ENCODE assay signal across 24 mouse cellular contexts in the genomic region with DNA sequence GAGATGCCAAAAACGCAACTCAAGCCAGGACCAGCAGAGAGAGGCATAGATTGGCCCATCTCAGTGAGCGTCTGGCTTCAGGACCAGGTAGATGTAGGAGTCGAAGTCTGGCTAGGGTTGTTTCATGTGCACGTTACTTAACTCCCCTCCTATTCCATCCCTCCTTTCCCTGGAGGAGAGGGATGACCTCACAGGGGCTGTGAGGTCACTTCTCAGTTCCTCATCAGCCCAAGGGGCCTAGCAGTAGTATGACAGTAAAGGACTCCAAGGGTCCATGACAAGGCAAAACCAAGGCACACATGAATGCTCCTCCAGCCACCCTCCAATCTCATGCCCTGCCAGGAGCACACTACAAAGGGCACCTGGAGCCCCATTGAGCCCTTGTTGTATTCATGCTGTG. TPM values are rescaled to one million over a fixed set of nuclear protein-coding genes. Genes with fewer than 3 reads are reported as not detected.
A peak's percentile ranks its signal among the peaks of the same experiment; 100 is the strongest.
DNase-seq lines count a peak whose midpoint lies in the region; ATAC-seq and TF ChIP-seq lines count a peak whose summit lies in the region.
"Had no signal": no experiment of that assay in that cellular context is flagged by ENCODE, and none has a peak within 500 bp of the region (broad histone marks: within the 10 kb centered on the region; RNA-seq: fewer than 3 reads in every experiment).

No protein-coding gene starts in this region.

- H3K36me3 ChIP-seq in hindbrain, embryonic 10.5 days, result no peaks in the 10 kb centered on the region
- H3K36me3 ChIP-seq in hindbrain, embryonic 12.5 days, result no peaks in the 10 kb centered on the region
- no peaks in the 10 kb centered on the region for H3K36me3 ChIP-seq in CH12.LX (replicated peaks in 1 of 2; ENCODE audit: control insufficient read depth in 1 of 2, insufficient read depth in 1 of 2, low read length in 1 of 2)
- no peaks in the 10 kb centered on the region for H3K36me3 ChIP-seq in embryonic facial prominence, embryonic 10.5 days (replicated peaks)
- no peaks in the 10 kb centered on the region for H3K36me3 ChIP-seq in macrophage (ENCODE audit: inconsistent target)
- no peaks in the 10 kb centered on the region for H3K36me3 ChIP-seq in forebrain, embryonic 12.5 days (replicated peaks)
- H3K36me3 ChIP-seq: embryonic facial prominence, embryonic 13.5 days; embryonic facial prominence, embryonic 15.5 days; forebrain, embryonic 10.5 days; G1E had no signal

- H3K9me3 ChIP-seq in hindbrain, embryonic 10.5 days, result no peaks in the 10 kb centered on the region
- H3K9me3 ChIP-seq in hindbrain, embryonic 12.5 days (replicated peaks), result no peaks in the 10 kb centered on the region
- no peaks in the 10 kb centered on the region for H3K9me3 ChIP-seq in CH12.LX (replicated peaks; ENCODE audit: low read length)
- H3K9me3 ChIP-seq in embryonic facial prominence, embryonic 10.5 days, result no peaks in the 10 kb centered on the region
- no peaks in the 10 kb centered on the region for H3K9me3 ChIP-seq in forebrain, embryonic 12.5 days
- H3K9me3 ChIP-seq: embryonic facial prominence, embryonic 13.5 days; embryonic facial prominence, embryonic 15.5 days; forebrain, embryonic 10.5 days; G1E had no signal

- peak overlapping the region; percentile 31; the same call in 1 of the 2 replicates for H3K27ac ChIP-seq in hindbrain, embryonic 10.5 days
- H3K27ac ChIP-seq in hindbrain, embryonic 12.5 days, result no peak overlapping the region
- H3K27ac ChIP-seq in CH12.LX (ENCODE audit: insufficient read depth, low read depth) (peak overlapping the region; percentile 88), macrophage (peak overlapping the region; percentile 69)
- H3K27ac ChIP-seq in embryonic facial prominence, embryonic 10.5 days (replicated peaks), result peak overlapping the region; percentile 30; the same call in 1 of the 2 replicates
- no peak overlapping the region for H3K27ac ChIP-seq in forebrain, embryonic 12.5 days
- H3K27ac ChIP-seq: embryonic facial prominence, embryonic 13.5 days; embryonic facial prominence, embryonic 15.5 days; forebrain, embryonic 10.5 days had no signal

- no peak for TF ChIP-seq RAD21 in CH12.LX (IDR thresholded peaks at IDR 0.05; ENCODE audit: low read depth, low read length)

- H3K9ac ChIP-seq in hindbrain, embryonic 12.5 days, result no peak overlapping the region
- peak overlapping the region; percentile 8; the same call in 1 of the 2 replicates for H3K9ac ChIP-seq in CH12.LX (ENCODE audit: insufficient read depth, low read depth)
- H3K9ac ChIP-seq in forebrain, embryonic 12.5 days, result no peak overlapping the region
- H3K9ac ChIP-seq: embryonic facial prominence, embryonic 13.5 days; embryonic facial prominence, embryonic 15.5 days had no signal

- no peaks in the 10 kb centered on the region for H3K27me3 ChIP-seq in hindbrain, embryonic 10.5 days (ENCODE audit: insufficient read depth, poor library complexity, severe bottlenecking)
- H3K27me3 ChIP-seq in hindbrain, embryonic 12.5 days, result no peaks in the 10 kb centered on the region
- no peaks in the 10 kb centered on the region for H3K27me3 ChIP-seq in CH12.LX (replicated peaks)
- no peaks in the 10 kb centered on the region for H3K27me3 ChIP-seq in embryonic facial prominence, embryonic 10.5 days (replicated peaks; ENCODE audit: low read depth, poor library complexity, severe bottlenecking)
- no peaks in the 10 kb centered on the region for H3K27me3 ChIP-seq in forebrain, embryonic 12.5 days
- H3K27me3 ChIP-seq: embryonic facial prominence, embryonic 13.5 days; embryonic facial prominence, embryonic 15.5 days; Patski had no signal

- in situ Hi-C loops in CH12.LX (cut with MboI; ENCODE audit: low pct_ligation_motif_present, low pct_unique_long_range_greater_than_20kb, low sequenced_read_pairs), result no loop called here

- dilution Hi-C loops in CH12.LX (cut with MboI; ENCODE audit: extremely low pct_ligation_motif_present, extremely low pct_unique_long_range_greater_than_20kb, low sequenced_read_pairs), result no loop called here

- TF ChIP-seq EP300 in CH12.LX (IDR thresholded peaks at IDR 0.05; ENCODE audit: low read length), result peak; percentile 65; the same call in 1 of the 2 replicates

- no peak overlapping the region for H3K4me3 ChIP-seq in hindbrain, embryonic 10.5 days
- H3K4me3 ChIP-seq in hindbrain, embryonic 12.5 days, result no peak overlapping the region
- H3K4me3 ChIP-seq in CH12.LX (replicated peaks in 1 of 3; ENCODE audit: low read depth in 2 of 3, low read length in 2 of 3, poor library complexity in 1 of 3) (peak overlapping the region in 1 of 3 experiments; percentile 20), macrophage (ENCODE audit: inconsistent target) (no peak overlapping the region)
- H3K4me3 ChIP-seq in embryonic facial prominence, embryonic 10.5 days, result no peak overlapping the region
- H3K4me3 ChIP-seq in forebrain, embryonic 12.5 days (replicated peaks), result no peak overlapping the region
- H3K4me3 ChIP-seq: embryonic facial prominence, embryonic 13.5 days; embryonic facial prominence, embryonic 15.5 days; erythroblast, embryonic 14.5 days; forebrain, embryonic 10.5 days had no signal

- no peak for ATAC-seq in hindbrain, embryonic 12.5 days (ENCODE audit: low FRiP score)
- no peak for ATAC-seq in forebrain, embryonic 12.5 days (ENCODE audit: low FRiP score)
- ATAC-seq: activated CD4-positive, CD25-positive, alpha-beta regulatory T cell, adult 4 months; forebrain, embryonic 14.5 days; forebrain, embryonic 16.5 days; Patski had no signal

- H3K4me1 ChIP-seq in hindbrain, embryonic 10.5 days (replicated peaks), result peaks cover 46% of the 10 kb centered on the region
- H3K4me1 ChIP-seq in hindbrain, embryonic 12.5 days, result peaks cover 31% of the 10 kb centered on the region
- H3K4me1 ChIP-seq in CH12.LX (ENCODE audit: control insufficient read depth in 1 of 2, insufficient read depth in 2 of 2), result peaks cover 45 to 83% of the 10 kb centered on the region in 2 experiments
- peaks cover 57% of the 10 kb centered on the region for H3K4me1 ChIP-seq in embryonic facial prominence, embryonic 10.5 days
- H3K4me1 ChIP-seq in forebrain, embryonic 12.5 days, result peaks cover 27% of the 10 kb centered on the region

- no peak for TF ChIP-seq POLR2A in CH12.LX (IDR thresholded peaks at IDR 0.05; ENCODE audit: low read depth, low read length)

- no peak overlapping the region for H3K4me2 ChIP-seq in hindbrain, embryonic 12.5 days (replicated peaks)
- H3K4me2 ChIP-seq in CH12.LX (ENCODE audit: insufficient read depth, low read depth, poor library complexity, severe bottlenecking), result no peak overlapping the region
- H3K4me2 ChIP-seq in forebrain, embryonic 12.5 days, result no peak overlapping the region
- H3K4me2 ChIP-seq: embryonic facial prominence, embryonic 13.5 days; embryonic facial prominence, embryonic 15.5 days had no signal

- no peak for DNase-seq in hindbrain, embryonic 10.5 days (ENCODE audit: low spot score)
- DNase-seq in CH12.LX (ENCODE audit: extremely low read depth), result no peak
- DNase-seq in embryonic facial prominence, embryonic 10.5 days (ENCODE audit: low spot score), result no peak
- DNase-seq in layer of hippocampus, adult 18-20 months (ENCODE audit: low spot score in 2 of 2), result no peak
- DNase-seq: adrenal gland, adult 8-10 months; adrenal gland, postnatal 14 days; adrenal gland, postnatal 36 days; cerebellum, adult 11-12 months; cerebellum, adult 2 months; cerebellum, adult 9-10 months; cerebellum, postnatal 10 days; cerebellum, postnatal 25 days had no signal

- no peak for TF ChIP-seq CTCF in CH12.LX (conservative IDR thresholded peaks at IDR 0.05 in 1 of 2, IDR thresholded peaks at IDR 0.05 in 1 of 2; ENCODE audit: low read depth in 2 of 2, low read length in 2 of 2)

- H3K79me2 ChIP-seq in CH12.LX (replicated peaks; ENCODE audit: control insufficient read depth, extremely low read depth, insufficient read depth, poor library complexity, severe bottlenecking) (no peaks in the 10 kb centered on the region), macrophage (ENCODE audit: inconsistent target) (no peaks in the 10 kb centered on the region)

- whole genome bisulfite sequencing in hindbrain, embryonic 10.5 days, result 93% methylated on average over 4 of the region's 4 CpGs
- 89% methylated on average over 4 of the region's 4 CpGs for WGBS in hindbrain, embryonic 12.5 days
- 84% methylated on average over 4 of the region's 4 CpGs for WGBS in embryonic facial prominence, embryonic 10.5 days
- 80% methylated on average over 4 of the region's 4 CpGs for WGBS in macrophage (ENCODE audit: missing documents)
- 87% methylated on average over 4 of the region's 4 CpGs for WGBS in forebrain, embryonic 12.5 days

TF ChIP-seq in CH12.LX, 34 proteins besides CTCF, POLR2A, EP300 and RAD21:
- peak; percentile 35; the same call in 1 of the 2 replicates for TF ChIP-seq BHLHE40 (IDR thresholded peaks at IDR 0.05; ENCODE audit: low read depth, low read length)
- TF ChIP-seq IRF4 (IDR thresholded peaks at IDR 0.05; ENCODE audit: low read depth, low read length), result peak; percentile 79
- peak; percentile 66 for TF ChIP-seq ETS1 (conservative IDR thresholded peaks at IDR 0.05; ENCODE audit: low read depth, low read length)
- 0 out of 2 replicates have a peak, but pooled peaks have one; percentile 17 for TF ChIP-seq TCF12 (IDR thresholded peaks at IDR 0.05; ENCODE audit: low read depth, low read length)
- TF ChIP-seq MAFK (IDR thresholded peaks at IDR 0.05; ENCODE audit: insufficient replicate concordance, low read length), result 0 out of 2 replicates have a peak, but pooled peaks have one; percentile 8
- TF ChIP-seq ZKSCAN1 (IDR thresholded peaks at IDR 0.05; ENCODE audit: borderline replicate concordance, low read depth, low read length), result no peak
TF ChIP-seq in CH12.LX: peak in this region for 5.

RNA-seq across cellular contexts. Expression of a gene that starts 18.5 kb away (rescaled TPM):
- polyA plus RNA-seq in hindbrain, embryonic 10.5 days (2016; fragmentation: Nextera tagmentation; extraction: Ambion mirVana), result 36.8 and 44.1 TPM in 2 replicates
- polyA plus RNA-seq in hindbrain, embryonic 12.5 days (2016; fragmentation: Nextera tagmentation; extraction: Ambion mirVana), result 40.8 and 43.8 TPM in 2 replicates
- 11.6 and 18.5 TPM in 2 replicates for total RNA-seq in CH12.LX (2012; rRNA removed)
- total RNA-seq in CH12.LX (2014; rRNA removed), result 4.9 and 5.5 TPM in 2 replicates
- 14.6 and 19.5 TPM in 2 replicates for polyA plus RNA-seq in CH12.LX (2012; ENCODE audit: insufficient read length, low read depth)
- 32.6 and 35.2 TPM in 2 replicates for polyA plus RNA-seq in embryonic facial prominence, embryonic 10.5 days (2016; fragmentation: Nextera tagmentation; extraction: Ambion mirVana)
- 100 to 1,000 TPM; 118 to 441 (median 223) TPM for total RNA-seq in macrophage (2018; cell fraction: chromatin; rRNA removed)
- total RNA-seq in macrophage (2018; cell fraction: cytosol; rRNA removed), result 100 to 1,000 TPM in 13 of 26 experiments, 10 to 100 TPM in 13; 69.1 to 196 (median 100) TPM
- 100 to 1,000 TPM in 22 of 26 experiments, 10 to 100 TPM in 4; 83.5 to 258 (median 137) TPM for total RNA-seq in macrophage (2018; cell fraction: nucleus; rRNA removed)
- 51.9 to 91.8 TPM (median 63.2 TPM) in 3 replicates for polyA plus RNA-seq in macrophage (2018)
- 10 to 100 TPM; 67.8 to 68.8 TPM for total RNA-seq in layer of hippocampus, adult 18-20 months (2021)
- 29.9 and 30.7 TPM in 2 replicates for polyA plus RNA-seq in forebrain, embryonic 12.5 days (2016; fragmentation: Nextera tagmentation; extraction: Ambion mirVana)

Comparison
In these comparisons a context has a peak if more than half of its experiments do, and no peak if none do; other contexts are left out.
1. H3K27ac ChIP-seq: peak in hindbrain, embryonic 10.5 days (single experiment), CH12.LX (single experiment), embryonic facial prominence, embryonic 10.5 days (single experiment) and macrophage (single experiment); none in hindbrain, embryonic 12.5 days (single experiment) and forebrain, embryonic 12.5 days (single experiment).